Mouse (Mus musculus): ENCODE measurements around the gene Best3. TPM values are rescaled to one million over a fixed set of nuclear protein-coding genes. Genes with fewer than 3 reads are reported as not detected.
"Not testable (repeated sequence)": the region's sequence is repeated elsewhere in the genome, so short reads cannot be mapped to it uniquely, and the experiment has no call there.

Best3 gene
- polyA plus RNA-seq, 1 experiment from 2014 or later: 0.19 TPM

DNA sequence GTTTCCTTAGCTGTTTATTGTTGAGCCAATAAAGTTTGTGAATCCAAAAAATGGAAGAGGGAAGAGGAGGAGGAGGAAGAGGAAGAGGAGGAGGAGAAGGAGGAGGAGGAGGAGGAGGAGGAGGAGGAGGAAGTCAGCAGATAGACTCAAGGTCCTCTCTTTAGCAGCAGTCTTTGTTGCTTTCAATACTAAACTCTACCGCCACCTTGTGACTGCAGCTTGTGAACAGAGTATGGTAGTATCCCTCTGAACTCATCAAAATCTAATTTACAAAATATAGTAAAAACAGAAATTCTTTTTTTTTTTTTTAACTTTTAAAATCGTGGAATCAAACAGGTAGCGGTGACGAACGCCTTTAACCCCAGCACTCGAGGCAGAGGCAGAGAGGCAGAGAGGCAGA lies 54.2 kb downstream of the Best3 start:
- no peak for ATAC-seq (ENCODE audit: low read depth)
- H3K27me3 ChIP-seq (ENCODE audit: control insufficient read depth, insufficient read depth, low read length): no peaks in the 10 kb centered on the region
- no peaks in the 10 kb centered on the region for H3K4me1 ChIP-seq (ENCODE audit: control insufficient read depth, insufficient read depth, low read length)
- H3K9ac ChIP-seq (replicated peaks; ENCODE audit: low read depth, low read length): no peak overlapping the region
- H3K27ac ChIP-seq (ENCODE audit: low read depth, low read length): no peak overlapping the region
- no peaks in the 10 kb centered on the region for H3K36me3 ChIP-seq (ENCODE audit: control insufficient read depth, insufficient read depth, low read length)
- no peak overlapping the region for H3K4me3 ChIP-seq (ENCODE audit: low read depth, low read length)
- no peaks in the 10 kb centered on the region for H3K9me3 ChIP-seq (ENCODE audit: control insufficient read depth, low read length)
- no peak overlapping the region for H3K4me2 ChIP-seq (ENCODE audit: low read depth, low read length)
- 75% methylated on average over 6 of the region's 6 CpGs for WGBS

DNA sequence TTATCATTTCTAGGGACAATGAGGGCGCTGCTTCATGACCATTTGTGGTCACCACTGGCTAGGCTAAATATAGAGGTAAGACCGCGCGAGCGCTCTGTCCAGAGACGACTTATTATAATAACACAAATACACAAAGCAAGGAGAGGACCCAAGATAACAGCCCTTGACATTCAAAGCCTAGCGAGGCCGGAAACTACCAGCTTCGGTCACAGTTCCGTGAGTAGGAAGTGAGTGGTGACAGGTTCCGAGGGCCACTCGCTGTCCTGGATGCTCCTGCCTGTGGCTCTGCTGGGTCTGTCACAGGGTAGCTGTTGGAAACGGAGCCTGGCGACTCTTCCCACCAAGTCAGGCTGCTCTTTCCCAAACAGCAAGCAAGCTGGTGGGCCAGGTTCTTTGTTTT lies 56.2 kb downstream of the Best3 start:
- WGBS: 91% methylated on average over 14 of the region's 14 CpGs
- Histone ChIP-seq H3K36me3 (ENCODE audit: control insufficient read depth, insufficient read depth, low read length) (no peaks in the 10 kb centered on the region), H3K27ac (ENCODE audit: low read depth, low read length) (no peak overlapping the region), H3K9ac (replicated peaks; ENCODE audit: low read depth, low read length) (no peak overlapping the region), H3K4me1 (ENCODE audit: control insufficient read depth, insufficient read depth, low read length) (0 out of 2 replicates have a peak, but pooled peaks cover 3% of the 10 kb centered on the region), H3K4me3 (ENCODE audit: low read depth, low read length) (no peak overlapping the region), H3K9me3 (ENCODE audit: control insufficient read depth, low read length) (no peaks in the 10 kb centered on the region), H3K27me3 (ENCODE audit: control insufficient read depth, insufficient read depth, low read length) (no peaks in the 10 kb centered on the region), H3K4me2 (ENCODE audit: low read depth, low read length) (no peak overlapping the region)
- no peak for ATAC-seq (ENCODE audit: low read depth)

DNA sequence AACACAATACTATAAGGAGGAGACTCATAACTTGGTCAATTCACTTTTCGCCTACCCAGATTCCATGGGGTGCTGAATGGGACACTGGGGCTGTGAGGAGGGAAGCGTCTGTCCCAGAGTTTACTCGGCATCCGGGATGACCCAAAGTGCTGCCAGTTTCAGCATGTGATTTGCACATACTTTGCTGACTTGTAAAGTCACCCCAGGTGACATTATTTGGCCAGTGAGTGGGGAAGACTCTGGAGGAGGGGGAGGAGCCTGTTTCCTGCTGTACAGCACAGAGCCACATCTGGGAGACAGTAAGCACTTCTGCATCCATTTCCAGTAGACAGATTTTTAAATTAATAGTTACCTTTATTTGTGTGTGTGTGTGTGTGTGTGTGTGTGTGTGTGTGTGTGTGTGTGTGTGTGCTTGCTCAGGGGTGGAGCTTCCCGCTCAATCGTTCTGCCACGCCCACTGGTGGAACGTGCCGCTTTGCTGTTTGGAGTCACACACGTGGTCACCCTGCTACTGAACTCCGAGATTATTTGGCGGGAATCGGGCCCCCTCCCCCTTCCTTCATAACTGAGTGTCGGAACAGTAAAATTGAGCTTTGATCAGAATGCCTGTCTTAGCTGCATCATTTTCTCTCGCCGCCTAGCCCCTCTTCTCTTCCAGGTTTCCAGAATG lies 57.5 kb downstream of the Best3 start:
- H3K9me3 ChIP-seq (ENCODE audit: control insufficient read depth, low read length); H3K4me3 ChIP-seq (ENCODE audit: low read depth, low read length); H3K9ac ChIP-seq (replicated peaks; ENCODE audit: low read depth, low read length); H3K4me2 ChIP-seq (ENCODE audit: low read depth, low read length); H3K36me3 ChIP-seq (ENCODE audit: control insufficient read depth, insufficient read depth, low read length); ATAC-seq (ENCODE audit: low read depth); H3K4me1 ChIP-seq (ENCODE audit: control insufficient read depth, insufficient read depth, low read length); H3K27me3 ChIP-seq (ENCODE audit: control insufficient read depth, insufficient read depth, low read length); H3K27ac ChIP-seq (ENCODE audit: low read depth, low read length): not testable (repeated sequence)
- WGBS: 68% methylated on average over 15 of the region's 16 CpGs

DNA sequence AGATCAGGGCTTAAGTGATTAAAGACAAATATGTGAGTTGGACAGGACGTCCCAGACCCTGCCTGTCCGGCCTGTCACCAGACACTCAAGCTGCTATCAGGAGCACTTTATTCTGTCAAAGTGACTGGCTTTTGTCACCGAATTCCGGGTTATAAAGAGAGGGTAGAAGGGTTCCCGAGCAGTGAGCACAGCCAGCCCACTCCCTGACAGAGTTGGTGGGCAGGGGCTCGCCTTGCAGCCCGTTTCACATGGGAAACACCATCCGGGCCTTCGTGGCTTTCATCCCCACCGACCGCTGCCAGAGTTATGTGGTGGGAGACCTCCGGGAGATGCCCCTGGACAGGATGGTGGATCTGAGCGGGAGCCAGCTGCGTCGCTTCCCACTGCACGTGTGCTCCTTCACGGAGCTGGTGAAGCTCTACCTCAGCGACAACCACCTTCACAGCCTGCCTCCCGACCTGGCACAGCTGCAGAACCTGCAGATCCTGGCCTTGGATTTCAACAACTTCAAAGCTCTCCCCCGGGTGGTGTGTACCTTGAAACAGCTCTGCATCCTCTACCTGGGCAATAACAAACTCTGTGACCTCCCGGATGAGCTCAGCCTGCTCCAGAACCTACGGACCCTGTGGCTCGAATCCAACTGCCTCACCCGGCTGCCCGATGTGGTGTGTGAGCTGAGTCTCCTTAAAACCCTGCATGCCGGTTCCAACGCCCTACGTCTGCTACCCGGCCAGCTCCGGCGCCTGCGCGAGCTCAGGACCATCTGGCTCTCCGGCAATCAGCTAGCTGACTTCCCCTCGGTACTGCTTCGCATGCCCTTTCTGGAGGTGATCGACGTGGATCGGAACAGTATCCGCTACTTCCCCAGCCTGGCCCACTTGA lies 59.3 kb downstream of the Best3 start, which contains the start of gene Lrrc10:
Lrrc10 (plus strand) TSS at position 167 of the 882 bp plus-strand sequence.
- H3K9me3 ChIP-seq (ENCODE audit: control insufficient read depth, low read length): no peaks in the 10 kb centered on the region
- peak within 1 kb of the TSS; percentile 26; the same call in 1 of the 2 replicates for H3K4me2 ChIP-seq (ENCODE audit: low read depth, low read length)
- WGBS: 42% methylated on average over 40 of the region's 40 CpGs
- 0 out of 2 replicates have a peak, but pooled peaks have one; percentile 52 for ATAC-seq (ENCODE audit: low read depth)
- H3K4me1 ChIP-seq (ENCODE audit: control insufficient read depth, insufficient read depth, low read length): 0 out of 2 replicates have a peak, but pooled peaks cover 3% of the 10 kb centered on the region
- H3K27me3 ChIP-seq (ENCODE audit: control insufficient read depth, insufficient read depth, low read length): no peaks in the 10 kb centered on the region
- H3K9ac ChIP-seq (replicated peaks; ENCODE audit: low read depth, low read length): peak within 1 kb of the TSS; percentile 21; the same call in 1 of the 2 replicates
- H3K36me3 ChIP-seq (ENCODE audit: control insufficient read depth, insufficient read depth, low read length): no peaks in the 10 kb centered on the region
- no peak within 1 kb of the TSS for H3K27ac ChIP-seq (ENCODE audit: low read depth, low read length)
- H3K4me3 ChIP-seq (ENCODE audit: low read depth, low read length): no peak within 1 kb of the TSS

DNA sequence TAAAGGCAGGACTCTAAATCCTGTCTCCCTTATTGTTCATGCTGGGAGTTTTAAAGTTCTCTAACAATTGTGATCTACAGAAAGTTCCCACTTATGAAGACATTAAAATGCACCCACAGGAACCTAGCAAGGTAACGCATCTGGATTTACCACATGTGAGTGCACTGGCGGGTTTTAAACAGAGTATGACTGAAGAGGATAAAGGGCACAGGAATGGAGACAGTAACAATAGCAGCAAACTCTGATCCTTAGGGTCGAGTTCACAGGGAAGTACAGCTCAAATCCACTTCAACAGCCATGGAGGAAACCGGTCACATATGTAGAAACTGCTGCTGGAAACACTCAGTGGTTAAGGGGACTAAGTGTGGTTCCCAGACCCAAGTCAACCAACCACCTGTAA lies 63.1 kb downstream of the Best3 start:
- 0 out of 2 replicates have a peak, but pooled peaks cover 3% of the 10 kb centered on the region for H3K4me1 ChIP-seq (ENCODE audit: control insufficient read depth, insufficient read depth, low read length)
- no peaks in the 10 kb centered on the region for H3K27me3 ChIP-seq (ENCODE audit: control insufficient read depth, insufficient read depth, low read length)
- H3K4me2 ChIP-seq (ENCODE audit: low read depth, low read length): no peak overlapping the region
- no peak overlapping the region for H3K27ac ChIP-seq (ENCODE audit: low read depth, low read length)
- ATAC-seq (ENCODE audit: low read depth): no peak
- H3K4me3 ChIP-seq (ENCODE audit: low read depth, low read length): no peak overlapping the region
- H3K9ac ChIP-seq (replicated peaks; ENCODE audit: low read depth, low read length): no peak overlapping the region
- H3K36me3 ChIP-seq (ENCODE audit: control insufficient read depth, insufficient read depth, low read length): peaks cover 32% of the 10 kb centered on the region
- 70% methylated on average over 4 of the region's 4 CpGs for whole genome bisulfite sequencing
- H3K9me3 ChIP-seq (ENCODE audit: control insufficient read depth, low read length): no peaks in the 10 kb centered on the region

DNA sequence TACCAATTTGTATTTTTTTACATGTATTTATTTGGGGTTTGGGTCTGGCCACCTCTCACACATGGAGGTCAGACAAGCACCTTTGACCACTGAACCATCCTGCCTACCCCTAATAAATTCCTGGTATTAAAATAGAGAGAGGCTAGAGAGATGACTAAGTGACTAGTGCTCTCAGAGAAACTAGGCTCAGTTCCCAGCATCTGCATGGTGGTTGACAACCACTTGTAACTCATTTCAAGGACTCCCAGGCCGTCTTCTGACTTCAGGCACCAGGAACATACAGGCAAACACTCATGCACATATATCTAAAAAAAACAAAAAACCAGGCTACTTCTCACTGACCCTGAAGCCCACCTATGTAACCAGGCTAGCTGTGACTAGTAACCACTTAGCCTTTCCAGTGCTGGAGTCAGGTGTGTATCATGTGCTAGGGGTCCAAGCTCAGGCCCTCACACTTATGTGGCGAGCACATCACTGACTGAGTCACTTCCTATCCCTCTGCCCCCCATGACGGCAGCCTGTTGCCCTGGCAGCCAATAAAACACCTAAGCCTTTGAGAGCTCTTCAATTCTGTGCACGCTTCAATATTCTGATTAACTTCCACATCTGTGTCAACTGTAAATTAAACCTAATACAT lies 64.0 kb downstream of the Best3 start:
- Histone ChIP-seq H3K36me3 (ENCODE audit: control insufficient read depth, insufficient read depth, low read length) (peaks cover 38% of the 10 kb centered on the region), H3K9ac (replicated peaks; ENCODE audit: low read depth, low read length) (no peak overlapping the region), H3K27me3 (ENCODE audit: control insufficient read depth, insufficient read depth, low read length) (no peaks in the 10 kb centered on the region), H3K4me1 (ENCODE audit: control insufficient read depth, insufficient read depth, low read length) (0 out of 2 replicates have a peak, but pooled peaks cover 3% of the 10 kb centered on the region), H3K4me3 (ENCODE audit: low read depth, low read length) (no peak overlapping the region), H3K27ac (ENCODE audit: low read depth, low read length) (no peak overlapping the region), H3K9me3 (ENCODE audit: control insufficient read depth, low read length) (no peaks in the 10 kb centered on the region), H3K4me2 (ENCODE audit: low read depth, low read length) (no peak overlapping the region)
- ATAC-seq (ENCODE audit: low read depth): no peak
- WGBS: 84% methylated on average over 4 of the region's 4 CpGs

DNA sequence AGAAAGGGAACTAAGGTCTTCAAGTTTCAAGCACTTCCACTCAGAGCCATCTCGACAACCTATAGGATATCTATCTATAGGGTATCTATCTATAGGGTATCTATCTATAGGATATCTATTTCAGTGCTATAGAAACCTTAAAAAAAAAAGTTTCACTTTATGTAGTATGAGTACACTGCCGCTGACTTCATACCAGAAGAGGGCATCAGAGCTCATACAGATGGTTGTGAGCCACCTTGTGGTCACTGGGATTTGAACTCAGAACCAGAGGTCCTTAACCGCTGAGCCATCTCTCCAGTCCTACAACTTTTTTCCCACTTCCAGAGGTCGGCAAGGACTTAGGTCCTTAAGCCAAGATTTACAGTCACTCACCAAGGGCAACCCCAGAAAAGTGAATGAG lies 69.6 kb downstream of the Best3 start:
- no peak overlapping the region for H3K4me2 ChIP-seq (ENCODE audit: low read depth, low read length)
- H3K27me3 ChIP-seq (ENCODE audit: control insufficient read depth, insufficient read depth, low read length): no peaks in the 10 kb centered on the region
- H3K9ac ChIP-seq (replicated peaks; ENCODE audit: low read depth, low read length): no peak overlapping the region
- H3K9me3 ChIP-seq (ENCODE audit: control insufficient read depth, low read length): no peaks in the 10 kb centered on the region
- no peaks in the 10 kb centered on the region for H3K4me1 ChIP-seq (ENCODE audit: control insufficient read depth, insufficient read depth, low read length)
- WGBS: 91% methylated on average over 4 of the region's 4 CpGs
- no peak overlapping the region for H3K27ac ChIP-seq (ENCODE audit: low read depth, low read length)
- H3K36me3 ChIP-seq (ENCODE audit: control insufficient read depth, insufficient read depth, low read length): peaks cover 75% of the 10 kb centered on the region
- no peak overlapping the region for H3K4me3 ChIP-seq (ENCODE audit: low read depth, low read length)
- no peak for ATAC-seq (ENCODE audit: low read depth)

DNA sequence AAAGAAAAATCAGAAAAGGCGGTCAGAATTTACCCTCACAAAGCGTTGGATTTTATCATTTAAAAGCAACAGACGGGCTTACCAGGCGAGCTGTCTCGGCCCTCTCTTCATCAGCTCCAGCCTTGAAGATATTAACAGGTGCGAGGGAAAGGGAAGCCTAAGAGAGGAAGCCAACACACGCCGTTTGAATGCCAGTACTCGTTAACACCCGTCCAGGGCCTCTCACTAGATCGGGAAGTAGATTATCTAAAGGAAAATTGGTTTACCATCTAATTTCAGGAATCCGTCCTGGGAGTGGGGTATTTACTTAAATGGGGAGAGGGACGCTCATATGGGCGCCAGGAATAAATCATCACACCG lies 76.8 kb downstream of the Best3 start:
- Histone ChIP-seq H3K9me3 (ENCODE audit: control insufficient read depth, low read length) (no peaks in the 10 kb centered on the region), H3K4me1 (ENCODE audit: control insufficient read depth, insufficient read depth, low read length) (peaks cover 6% of the 10 kb centered on the region; the same call in 1 of the 2 replicates), H3K4me3 (ENCODE audit: low read depth, low read length) (peak overlapping the region; percentile 54), H3K4me2 (ENCODE audit: low read depth, low read length) (peak overlapping the region; percentile 80), H3K27ac (ENCODE audit: low read depth, low read length) (peak overlapping the region; percentile 76; the same call in 1 of the 2 replicates), H3K27me3 (ENCODE audit: control insufficient read depth, insufficient read depth, low read length) (no peaks in the 10 kb centered on the region), H3K36me3 (ENCODE audit: control insufficient read depth, insufficient read depth, low read length) (peaks cover 20% of the 10 kb centered on the region), H3K9ac (replicated peaks; ENCODE audit: low read depth, low read length) (peak overlapping the region; percentile 60)
- ATAC-seq (ENCODE audit: low read depth): no peak
- 4% methylated on average over 15 of the region's 15 CpGs for WGBS

All from neural tube, embryonic 14.5 days (tissue).